Mouse (Mus musculus) liver, embryonic 16.5 days (tissue): Measurements from ENCODE around the gene Msl2. TPM values are rescaled to one million over a fixed set of nuclear protein-coding genes. Genes with fewer than 3 reads are reported as not detected.
A peak's percentile ranks its signal among the peaks of the same experiment; 100 is the strongest.

Experiments used
- ATAC-seq: fragments of 200-750 bp; cut with Nextera tagmentation; 2 replicates; pipeline ENCODE4 v1.8.0; 2017; ENCODE audit warnings: low read depth, mild to moderate bottlenecking, moderate number of reproducible peaks, moderate library complexity
- H3K27ac ChIP-seq: fragments of 300-500 bp; sonication (generic); 2 replicates; pipeline ENCODE4 v1.5.1; 2014; ENCODE audit warnings: mild to moderate bottlenecking, low read length
- H3K27me3 ChIP-seq: fragments of 300-500 bp; sonication (generic); 2 replicates; pipeline ENCODE4 v1.6.1; 2014; ENCODE audit warnings: low read depth, low read length, mixed read lengths; ENCODE audit not compliant: control insufficient read depth, insufficient read depth
- H3K36me3 ChIP-seq: fragments of 300-500 bp; sonication (generic); 2 replicates; pipeline ENCODE4 v1.6.1; 2014; ENCODE audit warnings: mild to moderate bottlenecking; ENCODE audit not compliant: control insufficient read depth, insufficient read depth
- H3K4me1 ChIP-seq: fragments of 300-500 bp; sonication (generic); 2 replicates; pipeline ENCODE4 v1.6.1; 2014; ENCODE audit warnings: low read depth, low read length, mixed read lengths; ENCODE audit not compliant: control insufficient read depth
- H3K4me2 ChIP-seq: fragments of 300-500 bp; sonication (generic); 2 replicates; pipeline ENCODE4 v1.6.1; 2014; ENCODE audit warnings: low read depth, low read length, mixed read lengths
- H3K4me3 ChIP-seq: fragments of 300-500 bp; sonication (generic); 2 replicates; pipeline ENCODE4 v1.5.1; 2014; ENCODE audit warnings: low read depth, mild to moderate bottlenecking, low read length
- H3K9ac ChIP-seq: fragments of 300-500 bp; sonication (generic); 2 replicates; pipeline ENCODE4 v1.6.1; 2014; ENCODE audit warnings: low read depth, low read length
- H3K9me3 ChIP-seq: fragments of 300-500 bp; sonication (generic); replicated peaks from 2 replicates; pipeline ENCODE4 v1.6.1; 2016; ENCODE audit warnings: low read length; ENCODE audit not compliant: control insufficient read depth
- WGBS: fragments of 180-500 bp; shearing (Covaris S2); extraction: QIAGEN DNeasy Blood & Tissue Kit; methylation state at CpG from one replicate; pipeline ENCODE4 v1.1.7; 2014; ENCODE audit not compliant: insufficient replicate concordance; 5-methylcytosine and 5-hydroxymethylcytosine counted together
- polyA plus RNA-seq: library from polyadenylated mRNA; unstranded; fragments of >200 nt; fragmentation: Nextera tagmentation; extraction: Ambion mirVana; gene quantifications from 2 replicates; pipeline ENCODE4 v1.2.1, GENCODE M21; 2015

The Msl2 gene
- polyA plus RNA-seq, 1 experiment from 2014 or later, result 1.6 TPM

DNA sequence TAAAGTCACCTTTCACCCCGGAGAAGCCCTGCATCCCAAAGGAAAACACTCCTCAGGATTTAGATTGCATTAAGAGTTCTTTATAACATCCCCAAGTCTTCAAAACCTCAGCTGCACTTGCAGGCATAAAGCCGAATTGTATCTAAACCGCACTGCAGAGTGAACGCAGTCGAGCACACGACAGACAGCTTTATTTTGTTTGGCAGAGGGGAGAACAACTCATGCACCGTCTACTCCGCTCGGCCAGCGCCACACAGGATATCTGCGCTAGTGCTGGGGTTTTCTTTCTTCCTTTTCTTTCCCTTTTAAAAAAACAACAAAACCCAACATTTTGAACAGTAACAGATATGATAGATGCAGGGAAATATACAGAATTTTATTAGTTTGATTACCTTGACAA lies 31.0 kb downstream of the Msl2 start:
- Histone ChIP-seq H3K9me3 (no peaks in the 10 kb centered on the region), H3K27me3 (no peaks in the 10 kb centered on the region), H3K36me3 (peaks cover 22% of the 10 kb centered on the region), H3K4me3 (no peak overlapping the region), H3K9ac (no peak overlapping the region), H3K4me2 (no peak overlapping the region), H3K4me1 (no peaks in the 10 kb centered on the region; the same call in 1 of the 2 replicates), H3K27ac (no peak overlapping the region)
- ATAC-seq, result no peak
- 87% methylated on average over 11 of the region's 11 CpGs for WGBS

- ATAC-seq, result no peak
- Histone ChIP-seq H3K4me3 (no peak overlapping the region), H3K9ac (no peak overlapping the region), H3K27me3 (no peaks in the 10 kb centered on the region), H3K4me2 (no peak overlapping the region), H3K27ac (no peak overlapping the region), H3K4me1 (no peaks in the 10 kb centered on the region; the same call in 1 of the 2 replicates), H3K9me3 (no peaks in the 10 kb centered on the region), H3K36me3 (peaks cover 19% of the 10 kb centered on the region)
- 85% methylated on average over 6 of the region's 6 CpGs for WGBS
Measured at GRCm38 (mm10) chr9:101105735-101106134, 31.8 kb downstream of the Msl2 start.

DNA sequence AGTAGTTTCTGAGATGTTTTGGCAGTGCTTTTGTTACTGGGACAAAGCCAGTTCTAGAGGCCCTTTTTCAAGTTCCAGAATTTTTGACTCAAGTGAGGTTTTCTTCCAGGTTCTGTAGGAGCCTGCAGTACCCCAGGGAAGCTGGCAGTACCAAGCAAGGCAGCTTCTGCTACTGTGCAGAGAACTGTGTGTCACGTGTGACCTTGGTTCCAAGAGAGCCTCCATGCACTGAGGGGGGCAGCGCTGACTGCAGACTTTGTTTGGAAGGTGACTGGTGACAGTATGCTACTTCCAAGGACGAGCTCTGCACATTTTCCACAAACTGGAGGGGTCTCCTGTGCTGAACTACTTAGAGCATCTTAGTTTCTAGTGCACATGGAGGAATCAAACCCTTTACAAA lies 33.5 kb downstream of the Msl2 start:
- Histone ChIP-seq H3K9me3 (no peaks in the 10 kb centered on the region), H3K36me3 (peaks cover 6% of the 10 kb centered on the region), H3K27me3 (no peaks in the 10 kb centered on the region), H3K27ac (no peak overlapping the region), H3K9ac (no peak overlapping the region), H3K4me3 (no peak overlapping the region), H3K4me1 (no peaks in the 10 kb centered on the region; the same call in 1 of the 2 replicates), H3K4me2 (no peak overlapping the region)
- WGBS, result 74% methylated on average over 3 of the region's 3 CpGs
- no peak for ATAC-seq

- H3K4me3 ChIP-seq, result no peak overlapping the region
- ATAC-seq, result peak; percentile 58; the same call in 1 of the 2 replicates
- H3K27ac ChIP-seq, result no peak overlapping the region
- H3K27me3 ChIP-seq, result no peaks in the 10 kb centered on the region
- H3K36me3 ChIP-seq, result peaks cover 3% of the 10 kb centered on the region; the same call in 1 of the 2 replicates
- peaks cover 4% of the 10 kb centered on the region; the same call in 1 of the 2 replicates for H3K4me1 ChIP-seq
- no peaks in the 10 kb centered on the region for H3K9me3 ChIP-seq
- H3K4me2 ChIP-seq, result no peak overlapping the region
- H3K9ac ChIP-seq, result no peak overlapping the region
- 61% methylated on average over 3 of the region's 3 CpGs for WGBS
Measured at GRCm38 (mm10) chr9:101110013-101110412, 36.1 kb downstream of the Msl2 start.

DNA sequence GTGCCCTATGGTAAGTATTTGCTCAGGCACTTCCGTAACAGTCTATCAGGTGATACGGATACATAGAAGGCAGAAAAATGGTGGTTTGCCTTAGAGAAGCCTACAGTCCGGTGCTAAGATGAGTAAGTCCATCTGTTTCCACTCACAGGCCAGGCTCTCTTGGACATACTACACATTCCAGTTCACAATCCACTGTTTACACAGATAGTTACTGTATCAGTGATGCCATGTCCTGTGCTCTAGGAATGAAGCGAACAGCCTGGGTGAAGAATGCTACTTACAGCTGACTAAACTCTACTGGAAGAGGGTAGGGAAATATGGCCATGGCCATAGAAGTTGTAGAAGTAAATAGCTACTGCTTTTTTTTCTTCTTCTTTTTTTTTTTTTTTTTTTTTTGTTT lies 39.4 kb downstream of the Msl2 start:
- Histone ChIP-seq H3K27ac (no peak overlapping the region), H3K36me3 (no peaks in the 10 kb centered on the region; the same call in 1 of the 2 replicates), H3K4me1 (peaks cover 4% of the 10 kb centered on the region; the same call in 1 of the 2 replicates), H3K4me3 (no peak overlapping the region), H3K9me3 (no peaks in the 10 kb centered on the region), H3K9ac (no peak overlapping the region), H3K4me2 (no peak overlapping the region), H3K27me3 (no peaks in the 10 kb centered on the region)
- no peak for ATAC-seq
- 86% methylated on average over 4 of the region's 4 CpGs for WGBS

- Histone ChIP-seq H3K36me3 (no peaks in the 10 kb centered on the region; the same call in 1 of the 2 replicates), H3K9ac (no peak overlapping the region), H3K4me3 (no peak overlapping the region), H3K9me3 (no peaks in the 10 kb centered on the region), H3K4me2 (no peak overlapping the region), H3K4me1 (peaks cover 4% of the 10 kb centered on the region; the same call in 1 of the 2 replicates), H3K27ac (no peak overlapping the region), H3K27me3 (no peaks in the 10 kb centered on the region)
- peak; percentile 65 for ATAC-seq
- WGBS, result 31% methylated on average over 8 of the region's 8 CpGs
Measured at GRCm38 (mm10) chr9:101114182-101114884, 40.4 kb downstream of the Msl2 start.

- no peak overlapping the region for H3K27ac ChIP-seq
- H3K36me3 ChIP-seq, result no peaks in the 10 kb centered on the region
- no peak overlapping the region for H3K9ac ChIP-seq
- no peak overlapping the region for H3K4me2 ChIP-seq
- no peak for ATAC-seq
- H3K4me3 ChIP-seq, result no peak overlapping the region
- no peaks in the 10 kb centered on the region for H3K4me1 ChIP-seq
- no peaks in the 10 kb centered on the region for H3K27me3 ChIP-seq
- WGBS, result 75% methylated on average over 4 of the region's 4 CpGs
- H3K9me3 ChIP-seq, result no peaks in the 10 kb centered on the region
Measured at GRCm38 (mm10) chr9:101143635-101144034, 69.7 kb downstream of the Msl2 start.

DNA sequence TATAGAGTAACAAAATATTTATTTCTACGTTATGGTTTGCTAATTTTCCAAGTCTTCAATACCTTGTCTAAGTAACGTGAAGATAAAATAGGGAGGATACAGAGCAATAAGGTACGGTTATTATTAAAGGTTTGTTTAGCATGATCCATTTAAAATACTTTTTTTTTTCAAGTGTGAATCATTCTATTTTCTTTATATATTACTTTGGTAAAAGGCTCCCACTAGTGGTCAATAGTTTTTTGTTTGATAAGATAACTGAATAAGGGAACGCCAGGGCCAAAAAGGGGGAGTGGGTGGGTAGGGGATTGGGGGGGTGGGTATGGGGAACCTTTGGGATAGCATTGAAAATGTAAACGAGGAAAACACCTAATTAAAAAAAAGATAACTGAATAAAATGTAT lies 79.0 kb downstream of the Msl2 start:
- H3K36me3 ChIP-seq, result no peaks in the 10 kb centered on the region
- no peak overlapping the region for H3K27ac ChIP-seq
- H3K4me2 ChIP-seq, result no peak overlapping the region
- WGBS, result 63% methylated on average over 5 of the region's 5 CpGs
- H3K9me3 ChIP-seq, result no peaks in the 10 kb centered on the region
- no peak overlapping the region for H3K9ac ChIP-seq
- no peaks in the 10 kb centered on the region for H3K27me3 ChIP-seq
- ATAC-seq, result no peak
- H3K4me3 ChIP-seq, result no peak overlapping the region
- H3K4me1 ChIP-seq, result no peaks in the 10 kb centered on the region
